Mouse (Mus musculus): ENCODE data around the gene Ranbp3. TPM values are rescaled to one million over a fixed set of nuclear protein-coding genes. Genes with fewer than 3 reads are reported as not detected.

The Ranbp3 gene
- polyA plus RNA-seq, 1 experiment from 2014 or later = 119 TPM

DNA sequence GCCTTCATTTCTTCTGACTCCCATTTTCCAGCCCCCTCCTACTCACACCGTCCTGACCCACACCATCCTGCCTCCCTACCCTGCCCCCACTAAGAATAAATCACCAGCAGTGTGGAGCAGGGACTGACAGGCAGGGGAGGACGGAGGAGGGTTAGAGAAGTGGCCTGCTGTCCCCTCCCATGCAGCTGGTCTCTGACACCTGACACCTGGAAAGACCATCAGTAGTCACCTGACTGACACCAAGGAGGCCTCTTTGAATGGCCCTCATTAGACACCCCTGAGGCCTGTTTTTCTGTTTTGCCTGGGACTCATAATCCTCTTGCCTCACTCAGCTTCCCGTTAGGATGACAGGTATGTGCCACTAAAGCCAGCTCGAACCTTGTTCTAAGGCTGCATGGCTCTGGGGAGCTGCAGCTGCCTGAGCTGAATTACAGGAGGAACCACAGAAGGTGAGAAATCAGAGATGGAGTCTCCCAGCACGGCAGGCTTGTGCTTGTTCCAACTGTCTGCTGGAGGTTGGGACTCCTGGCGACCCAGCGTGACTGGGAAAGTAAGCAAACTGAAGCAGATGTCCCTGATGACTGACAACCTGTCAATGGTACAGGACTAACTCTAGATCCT is 54.0 kb downstream of the Ranbp3 start:
- DNase-seq (ENCODE audit: low spot score) (no peak), ATAC-seq (ENCODE audit: insufficient read depth, low FRiP score, low TSS enrichment) (no peak)
- Histone ChIP-seq H3K4me3 (ENCODE audit: low read depth, low read length) (no peak overlapping the region), H3K4me1 (ENCODE audit: control insufficient read depth, insufficient read depth, low read length) (peaks cover 3% of the 10 kb centered on the region; the same call in 1 of the 2 replicates), H3K27ac (ENCODE audit: low read depth, low read length) (no peak overlapping the region), H3K36me3 (ENCODE audit: control insufficient read depth, insufficient read depth, low read length) (peaks cover 4% of the 10 kb centered on the region), H3K9ac (ENCODE audit: low read length) (no peak overlapping the region), H3K9me3 (ENCODE audit: control insufficient read depth, low read length) (no peaks in the 10 kb centered on the region), H3K27me3 (ENCODE audit: control insufficient read depth, insufficient read depth, low read length) (no peaks in the 10 kb centered on the region), H3K4me2 (ENCODE audit: low read depth) (no peak overlapping the region)
- WGBS = 7% methylated on average over 7 of the region's 7 CpGs

DNA sequence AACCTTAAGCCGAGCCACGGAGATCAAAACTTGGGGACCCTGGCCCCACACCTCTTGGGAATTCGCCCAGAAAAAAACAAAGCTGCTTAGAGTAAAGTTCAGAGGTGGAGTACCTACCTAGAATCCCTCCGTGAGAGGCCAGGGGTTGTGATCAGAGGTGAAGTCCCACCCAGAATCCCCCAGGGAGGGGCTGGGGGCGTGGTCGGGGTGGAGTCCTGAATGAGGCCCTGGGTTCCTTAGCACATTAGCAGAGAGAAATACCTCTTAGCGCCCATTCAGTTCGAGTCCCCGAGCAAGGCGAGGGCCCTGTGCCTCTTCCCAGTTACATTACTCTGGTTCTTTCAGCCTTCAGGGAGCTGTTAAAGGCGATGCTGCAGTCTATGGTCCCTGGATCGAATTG is 54.6 kb downstream of the Ranbp3 start:
- H3K4me3 ChIP-seq (ENCODE audit: low read depth, low read length) = no peak overlapping the region

DNA sequence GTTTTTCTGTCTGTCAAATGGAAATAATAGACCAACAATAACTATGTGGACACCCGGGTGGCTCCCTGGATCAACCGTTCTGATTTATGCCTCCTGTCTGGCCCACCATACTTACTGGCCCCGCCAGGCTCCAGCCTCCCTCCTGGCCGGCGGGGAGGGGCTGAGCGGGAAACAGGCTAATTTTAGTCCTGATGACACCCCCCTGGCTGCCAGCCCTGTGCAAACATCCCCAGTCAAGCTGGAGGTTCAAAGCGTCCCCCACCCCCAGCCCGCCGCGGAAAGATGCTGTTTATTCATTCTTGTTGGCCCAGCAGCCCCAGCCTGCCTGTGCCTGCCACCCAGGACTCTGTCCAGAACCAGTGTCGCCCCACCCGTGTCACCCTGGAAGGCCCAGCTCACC is 55.0 kb downstream of the Ranbp3 start:
- ATAC-seq (ENCODE audit: insufficient read depth, low FRiP score, low TSS enrichment) = no peak
- Histone ChIP-seq H3K36me3 (ENCODE audit: control insufficient read depth, insufficient read depth, low read length) (peaks cover 4% of the 10 kb centered on the region), H3K4me2 (ENCODE audit: low read depth) (no peak overlapping the region; the same call in 1 of the 2 replicates), H3K9me3 (ENCODE audit: control insufficient read depth, low read length) (no peaks in the 10 kb centered on the region), H3K4me3 (ENCODE audit: low read depth, low read length) (no peak overlapping the region), H3K27ac (ENCODE audit: low read depth, low read length) (no peak overlapping the region), H3K4me1 (ENCODE audit: control insufficient read depth, insufficient read depth, low read length) (peaks cover 3% of the 10 kb centered on the region; the same call in 1 of the 2 replicates), H3K27me3 (ENCODE audit: control insufficient read depth, insufficient read depth, low read length) (no peaks in the 10 kb centered on the region), H3K9ac (ENCODE audit: low read length) (no peak overlapping the region)
- no peak for DNase-seq (ENCODE audit: low spot score)
- WGBS = 27% methylated on average over 12 of the region's 12 CpGs

More for the DNA sequence above, 54.6 kb downstream of the Ranbp3 start:
- H3K4me1 ChIP-seq (ENCODE audit: control insufficient read depth, insufficient read depth, low read length) = peaks cover 3% of the 10 kb centered on the region; the same call in 1 of the 2 replicates
- DNase-seq (ENCODE audit: low spot score) = no peak
- ATAC-seq (ENCODE audit: insufficient read depth, low FRiP score, low TSS enrichment) = no peak
- WGBS = 10% methylated on average over 12 of the region's 12 CpGs
- H3K9me3 ChIP-seq (ENCODE audit: control insufficient read depth, low read length) = no peaks in the 10 kb centered on the region
- no peak overlapping the region for H3K9ac ChIP-seq (ENCODE audit: low read length)
- H3K27ac ChIP-seq (ENCODE audit: low read depth, low read length) = no peak overlapping the region
- H3K27me3 ChIP-seq (ENCODE audit: control insufficient read depth, insufficient read depth, low read length) = no peaks in the 10 kb centered on the region
- H3K4me2 ChIP-seq (ENCODE audit: low read depth) = no peak overlapping the region; the same call in 1 of the 2 replicates
- H3K36me3 ChIP-seq (ENCODE audit: control insufficient read depth, insufficient read depth, low read length) = peaks cover 4% of the 10 kb centered on the region

DNA sequence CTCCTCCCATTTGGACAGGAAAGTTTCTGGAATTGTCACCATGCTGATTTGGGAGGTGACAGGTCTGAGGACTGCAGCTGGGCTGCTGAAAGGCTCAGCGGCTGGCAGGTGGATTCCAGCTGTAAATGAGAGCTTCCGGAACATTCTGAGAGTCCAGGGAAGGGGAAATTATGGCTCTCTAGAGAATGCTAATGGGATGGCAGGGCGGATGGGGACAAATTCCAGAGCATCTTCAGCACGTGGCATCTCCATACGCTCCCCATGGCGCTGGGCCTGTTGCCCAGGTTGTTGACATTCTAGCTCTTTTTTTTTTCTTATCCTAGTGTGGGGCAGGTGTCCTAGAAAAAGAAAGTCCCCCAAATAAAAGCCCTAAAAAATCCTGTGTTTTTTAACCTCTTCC is 56.1 kb downstream of the Ranbp3 start:
- peaks cover 3% of the 10 kb centered on the region; the same call in 1 of the 2 replicates for H3K4me1 ChIP-seq (ENCODE audit: control insufficient read depth, insufficient read depth, low read length)
- H3K36me3 ChIP-seq (ENCODE audit: control insufficient read depth, insufficient read depth, low read length) = no peaks in the 10 kb centered on the region
- no peaks in the 10 kb centered on the region for H3K9me3 ChIP-seq (ENCODE audit: control insufficient read depth, low read length)
- ATAC-seq (ENCODE audit: insufficient read depth, low FRiP score, low TSS enrichment) = no peak
- H3K4me3 ChIP-seq (ENCODE audit: low read depth, low read length) = no peak overlapping the region
- WGBS = 50% methylated on average over 6 of the region's 6 CpGs
- H3K27me3 ChIP-seq (ENCODE audit: control insufficient read depth, insufficient read depth, low read length) = no peaks in the 10 kb centered on the region
- H3K27ac ChIP-seq (ENCODE audit: low read depth, low read length) = no peak overlapping the region
- DNase-seq (ENCODE audit: low spot score) = no peak
- H3K9ac ChIP-seq (ENCODE audit: low read length) = no peak overlapping the region
- H3K4me2 ChIP-seq (ENCODE audit: low read depth) = no peak overlapping the region

DNA sequence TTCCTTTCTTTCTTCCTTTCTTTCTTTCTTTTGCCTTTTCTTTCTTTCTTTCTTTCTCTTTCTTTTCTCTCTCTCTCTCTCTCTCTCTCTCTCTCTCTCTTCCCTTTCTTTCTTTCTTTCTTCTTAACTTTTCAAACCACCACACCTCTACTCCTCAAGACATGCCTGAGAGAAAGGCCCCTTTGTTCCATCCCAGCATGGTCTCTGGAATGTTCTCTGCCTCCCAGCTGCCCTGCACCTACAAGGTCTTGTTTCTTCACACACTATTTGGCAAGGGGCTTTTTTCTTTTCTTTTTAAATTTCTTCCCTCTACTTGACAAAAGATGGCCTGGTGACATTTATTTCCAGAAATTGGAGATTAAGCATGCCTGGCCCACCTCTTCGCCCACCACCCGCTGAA is 56.6 kb downstream of the Ranbp3 start:
- ATAC-seq (ENCODE audit: insufficient read depth, low FRiP score, low TSS enrichment) = no peak

DNA sequence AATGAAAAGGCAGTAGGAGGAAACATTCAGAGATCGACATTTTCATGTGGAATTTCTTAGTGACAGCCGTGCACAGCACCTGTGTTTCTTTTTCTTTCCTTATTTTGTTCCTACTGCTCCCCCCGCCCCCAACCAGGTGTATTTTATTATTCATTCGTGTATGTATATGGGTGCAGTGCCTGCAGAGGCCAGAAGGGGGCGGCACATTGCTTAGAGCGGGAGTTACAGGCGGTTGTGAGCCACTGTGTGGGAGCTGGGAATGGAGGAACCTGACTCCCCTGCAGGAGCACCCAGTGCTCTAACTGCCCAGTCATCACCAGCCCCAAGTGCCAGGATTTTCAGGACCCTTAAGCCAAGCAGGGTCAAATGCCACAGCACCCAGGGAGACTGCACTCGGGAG is 63.4 kb downstream of the Ranbp3 start:
- 48% methylated on average over 8 of the region's 8 CpGs for WGBS

More for the DNA sequence above, 56.6 kb downstream of the Ranbp3 start:
- Histone ChIP-seq H3K4me1 (ENCODE audit: control insufficient read depth, insufficient read depth, low read length) (peaks cover 3% of the 10 kb centered on the region; the same call in 1 of the 2 replicates), H3K9me3 (ENCODE audit: control insufficient read depth, low read length) (no peaks in the 10 kb centered on the region), H3K36me3 (ENCODE audit: control insufficient read depth, insufficient read depth, low read length) (no peaks in the 10 kb centered on the region), H3K27ac (ENCODE audit: low read depth, low read length) (no peak overlapping the region), H3K9ac (ENCODE audit: low read length) (no peak overlapping the region), H3K27me3 (ENCODE audit: control insufficient read depth, insufficient read depth, low read length) (no peaks in the 10 kb centered on the region), H3K4me2 (ENCODE audit: low read depth) (no peak overlapping the region), H3K4me3 (ENCODE audit: low read depth, low read length) (no peak overlapping the region)
- DNase-seq (ENCODE audit: low spot score) = no peak
- 61% methylated on average over 2 of the region's 2 CpGs for WGBS

DNA sequence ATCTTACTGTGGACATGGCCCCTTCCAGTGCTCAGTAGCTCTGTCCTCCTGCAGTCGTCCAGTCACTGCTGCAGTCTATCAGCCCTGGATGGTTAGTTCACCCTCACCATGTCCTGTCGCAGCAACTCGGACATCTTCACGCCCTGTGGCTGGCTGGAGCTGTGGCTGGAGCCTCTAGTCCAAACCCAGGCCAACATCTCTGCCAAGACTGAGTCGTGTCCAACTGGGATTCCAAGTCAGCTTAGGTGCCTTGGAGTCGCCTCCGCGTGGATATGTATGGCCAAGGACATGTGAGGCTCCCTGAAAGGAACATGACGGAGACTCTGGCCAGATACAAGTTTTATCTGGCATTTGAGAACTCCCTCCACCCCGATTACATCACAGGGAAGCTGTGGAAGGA is 65.1 kb downstream of the Ranbp3 start:
- 79% methylated on average over 10 of the region's 10 CpGs for WGBS

More for the DNA sequence above, 63.4 kb downstream of the Ranbp3 start:
- H3K27ac ChIP-seq (ENCODE audit: low read depth, low read length) = no peak overlapping the region
- H3K4me3 ChIP-seq (ENCODE audit: low read depth, low read length) = no peak overlapping the region
- no peaks in the 10 kb centered on the region for H3K36me3 ChIP-seq (ENCODE audit: control insufficient read depth, insufficient read depth, low read length)
- DNase-seq (ENCODE audit: low spot score) (no peak), ATAC-seq (ENCODE audit: insufficient read depth, low FRiP score, low TSS enrichment) (no peak)
- no peaks in the 10 kb centered on the region for H3K4me1 ChIP-seq (ENCODE audit: control insufficient read depth, insufficient read depth, low read length)
- no peaks in the 10 kb centered on the region for H3K9me3 ChIP-seq (ENCODE audit: control insufficient read depth, low read length)
- no peak overlapping the region for H3K4me2 ChIP-seq (ENCODE audit: low read depth)
- H3K9ac ChIP-seq (ENCODE audit: low read length) = no peak overlapping the region
- no peaks in the 10 kb centered on the region for H3K27me3 ChIP-seq (ENCODE audit: control insufficient read depth, insufficient read depth, low read length)

DNA sequence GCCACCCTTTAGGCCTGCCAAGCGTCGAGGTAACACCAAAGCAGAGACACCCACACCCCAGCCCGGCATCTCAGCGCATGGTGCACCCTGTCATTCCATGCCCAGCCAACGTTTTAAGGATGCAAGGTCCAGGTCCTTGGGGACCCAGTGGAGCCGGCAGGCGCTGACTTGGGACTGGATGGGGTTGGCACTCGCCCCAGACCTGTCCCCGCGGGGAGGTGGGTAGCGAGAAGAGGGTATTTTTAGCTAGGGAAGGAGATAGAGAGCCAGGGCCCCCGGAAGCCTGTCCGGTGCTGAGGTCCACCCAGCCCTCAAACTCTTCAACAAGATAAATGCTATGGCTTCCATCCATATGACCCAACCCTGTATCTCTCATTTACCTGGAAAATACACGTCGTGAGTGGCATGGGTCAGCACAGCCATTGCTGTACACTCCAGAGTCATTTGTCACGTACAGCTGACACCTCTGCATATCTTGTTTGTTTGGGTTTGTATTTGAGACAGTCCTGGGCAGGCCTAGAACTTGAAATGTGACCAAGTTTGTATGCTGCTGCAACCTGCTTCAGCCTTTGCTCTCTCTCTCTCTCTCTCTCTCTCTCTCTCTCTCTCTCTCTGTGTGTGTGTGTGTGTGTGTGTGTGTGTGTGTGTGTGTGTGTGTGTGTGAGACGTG is 67.2 kb downstream of the Ranbp3 start:
- WGBS = 82% methylated on average over 17 of the region's 17 CpGs
- DNase-seq (ENCODE audit: low spot score) = no peak
- Histone ChIP-seq H3K4me3 (ENCODE audit: low read depth, low read length) (no peak overlapping the region), H3K27me3 (ENCODE audit: control insufficient read depth, insufficient read depth, low read length) (no peaks in the 10 kb centered on the region), H3K9ac (ENCODE audit: low read length) (no peak overlapping the region), H3K36me3 (ENCODE audit: control insufficient read depth, insufficient read depth, low read length) (no peaks in the 10 kb centered on the region), H3K9me3 (ENCODE audit: control insufficient read depth, low read length) (no peaks in the 10 kb centered on the region), H3K4me2 (ENCODE audit: low read depth) (no peak overlapping the region), H3K4me1 (ENCODE audit: control insufficient read depth, insufficient read depth, low read length) (no peaks in the 10 kb centered on the region), H3K27ac (ENCODE audit: low read depth, low read length) (no peak overlapping the region)
- no peak for ATAC-seq (ENCODE audit: insufficient read depth, low FRiP score, low TSS enrichment)

More for the DNA sequence above, 65.1 kb downstream of the Ranbp3 start:
- Histone ChIP-seq H3K9ac (ENCODE audit: low read length) (no peak overlapping the region), H3K27me3 (ENCODE audit: control insufficient read depth, insufficient read depth, low read length) (no peaks in the 10 kb centered on the region), H3K36me3 (ENCODE audit: control insufficient read depth, insufficient read depth, low read length) (no peaks in the 10 kb centered on the region), H3K4me1 (ENCODE audit: control insufficient read depth, insufficient read depth, low read length) (no peaks in the 10 kb centered on the region), H3K27ac (ENCODE audit: low read depth, low read length) (no peak overlapping the region), H3K4me3 (ENCODE audit: low read depth, low read length) (no peak overlapping the region), H3K9me3 (ENCODE audit: control insufficient read depth, low read length) (no peaks in the 10 kb centered on the region), H3K4me2 (ENCODE audit: low read depth) (no peak overlapping the region)
- ATAC-seq (ENCODE audit: insufficient read depth, low FRiP score, low TSS enrichment) = no peak
- DNase-seq (ENCODE audit: low spot score) = no peak

DNA sequence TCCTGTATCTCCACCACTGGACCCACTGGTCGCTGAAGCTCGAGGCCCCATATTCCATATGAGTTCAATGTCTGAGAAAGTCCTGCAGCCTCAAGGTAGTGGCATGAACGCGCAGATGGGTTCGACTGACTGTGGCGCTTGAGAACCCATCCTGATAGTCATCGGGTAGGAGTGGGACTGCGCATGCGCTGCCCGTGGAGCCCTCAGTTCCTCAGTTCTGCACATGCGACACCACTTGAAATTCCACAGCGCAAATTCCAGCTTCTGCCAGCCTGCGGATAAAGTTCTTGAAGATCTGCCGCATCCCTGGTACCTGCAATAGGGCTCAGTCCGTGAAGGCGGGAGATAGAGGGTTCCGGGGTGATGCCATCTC is 67.7 kb downstream of the Ranbp3 start:
- DNase-seq (ENCODE audit: low spot score) = no peak
- Histone ChIP-seq H3K9ac (ENCODE audit: low read length) (no peak overlapping the region), H3K4me1 (ENCODE audit: control insufficient read depth, insufficient read depth, low read length) (no peaks in the 10 kb centered on the region), H3K27me3 (ENCODE audit: control insufficient read depth, insufficient read depth, low read length) (no peaks in the 10 kb centered on the region), H3K36me3 (ENCODE audit: control insufficient read depth, insufficient read depth, low read length) (no peaks in the 10 kb centered on the region), H3K9me3 (ENCODE audit: control insufficient read depth, low read length) (no peaks in the 10 kb centered on the region), H3K27ac (ENCODE audit: low read depth, low read length) (no peak overlapping the region), H3K4me3 (ENCODE audit: low read depth, low read length) (no peak overlapping the region), H3K4me2 (ENCODE audit: low read depth) (no peak overlapping the region)
- no peak for ATAC-seq (ENCODE audit: insufficient read depth, low FRiP score, low TSS enrichment)
- 79% methylated on average over 17 of the region's 17 CpGs for WGBS
